Mouse (Mus musculus) layer of hippocampus, postnatal 14 days (tissue): ENCODE measurements around the gene Eid3. TPM values are rescaled to one million over a fixed set of nuclear protein-coding genes. Genes with fewer than 3 reads are reported as not detected.

Source experiments
- DNase-seq, 2 experiments: peaks; one replicate each; pipeline ENCODE4 v3.0.0; 2021 to 2022; ENCODE audit warnings: low spot score in 2 of 2, mixed read lengths in 1 of 2
- long read RNA-seq, 2 experiments: library from polyadenylated mRNA; stranded (forward); transcript quantifications; one replicate each; pipeline ENCODE4 v2.0.0; 2021
- total RNA-seq, 2 experiments: library from RNA; stranded (reverse); gene quantifications; 2 replicates each; pipeline ENCODE4 v1.2.3; 2021

The Eid3 gene
- 1 to 10 TPM; 1.8 to 2.8 TPM for total RNA-seq
- long read RNA-seq, experiment 1, result 0 reads
- long read RNA-seq, experiment 2, result 0 reads

- DNase-seq, result no peak
Observed at GRCm38 (mm10) chr10:82866356-82866755, at the start of gene Eid3. Gene Eid3, plus strand, starts transcription at chr10:82866626.

GRCm38 (mm10) chr10:82817514-82817913 lies 48.9 kb upstream of the Eid3 start:
- DNase-seq, result no peak

GRCm38 (mm10) chr10:82817936-82818335 lies 48.5 kb upstream of the Eid3 start:
- DNase-seq, result no peak

- no peak for DNase-seq
Observed at GRCm38 (mm10) chr10:82818661-82819060, 47.8 kb upstream of the Eid3 start.

GRCm38 (mm10) chr10:82823108-82823778 lies 43.2 kb upstream of the Eid3 start:
- no peak for DNase-seq

- no peak for DNase-seq
Observed at GRCm38 (mm10) chr10:82823779-82824177, 42.6 kb upstream of the Eid3 start.

- no peak for DNase-seq
Observed at GRCm38 (mm10) chr10:82824541-82824940, 41.9 kb upstream of the Eid3 start.

- DNase-seq, result peak in 1 of 2 experiments; percentile 36
Observed at GRCm38 (mm10) chr10:82826516-82826915, 39.9 kb upstream of the Eid3 start.

- no peak for DNase-seq
Observed at GRCm38 (mm10) chr10:82833926-82834325, 32.5 kb upstream of the Eid3 start, which contains the start of gene Txnrd1. Gene Txnrd1, plus strand, starts transcription at chr10:82833951.

- DNase-seq, result no peak
Observed at GRCm38 (mm10) chr10:82835898-82836297, 30.5 kb upstream of the Eid3 start.

- no peak for DNase-seq
Observed at GRCm38 (mm10) chr10:82838390-82838789, 28.0 kb upstream of the Eid3 start.

GRCm38 (mm10) chr10:82844090-82844489 lies 22.3 kb upstream of the Eid3 start:
- DNase-seq, result no peak

- no peak for DNase-seq
Observed at GRCm38 (mm10) chr10:82844731-82845130, 21.7 kb upstream of the Eid3 start.

- DNase-seq, result no peak
Observed at GRCm38 (mm10) chr10:82847821-82848459, 18.5 kb upstream of the Eid3 start.

GRCm38 (mm10) chr10:82849686-82850353 lies 16.6 kb upstream of the Eid3 start:
- DNase-seq, result no peak

GRCm38 (mm10) chr10:82850354-82850752 lies 16.1 kb upstream of the Eid3 start:
- no peak for DNase-seq

GRCm38 (mm10) chr10:82851751-82852150 lies 14.7 kb upstream of the Eid3 start:
- DNase-seq, result no peak

- DNase-seq, result no peak
Observed at GRCm38 (mm10) chr10:82858032-82858680, 8.3 kb upstream of the Eid3 start.

GRCm38 (mm10) chr10:82858691-82859532 lies 7.5 kb upstream of the Eid3 start:
- peak; percentile 89 to 94 for DNase-seq

- peak in 1 of 2 experiments; percentile 28 for DNase-seq
Observed at GRCm38 (mm10) chr10:82859533-82859915, 6.9 kb upstream of the Eid3 start.
